Mouse (Mus musculus) c-Kit-negative CD71-positive TER-119-positive erythroid progenitor cells, embryonic 14.5 days (primary cell): ENCODE data around the gene Fam71a.

ENCODE experiments used
- DNase-seq: peaks from one replicate; pipeline ENCODE4 v3.0.0-alpha.2; 2013; ENCODE audit warnings: low read depth, low spot score

Gene Fam71a

GRCm38 (mm10) chr1:191124288-191124687 is 40.3 kb downstream of the Fam71a start:
- DNase-seq: no peak

DNA sequence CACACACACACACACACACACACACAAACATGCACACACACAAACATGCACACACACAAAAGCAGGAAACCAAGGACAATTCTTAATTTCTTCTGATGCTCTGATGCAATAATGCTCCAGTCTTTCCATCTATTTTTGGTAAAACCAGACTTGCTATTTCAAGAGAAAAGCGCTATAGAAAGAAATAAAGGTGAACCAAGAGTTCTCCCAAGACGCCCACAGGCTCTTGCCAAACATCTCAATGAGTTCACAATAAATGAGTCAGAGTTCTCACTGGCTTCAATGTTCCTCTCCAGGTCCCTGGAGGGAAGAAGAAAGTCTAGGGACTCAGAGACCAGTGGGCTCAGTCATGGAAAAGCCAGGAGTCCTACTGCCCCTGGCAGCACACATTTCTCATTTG is 40.9 kb downstream of the Fam71a start:
- no peak for DNase-seq

GRCm38 (mm10) chr1:191122744-191123143 is 41.9 kb downstream of the Fam71a start:
- DNase-seq: no peak

DNA sequence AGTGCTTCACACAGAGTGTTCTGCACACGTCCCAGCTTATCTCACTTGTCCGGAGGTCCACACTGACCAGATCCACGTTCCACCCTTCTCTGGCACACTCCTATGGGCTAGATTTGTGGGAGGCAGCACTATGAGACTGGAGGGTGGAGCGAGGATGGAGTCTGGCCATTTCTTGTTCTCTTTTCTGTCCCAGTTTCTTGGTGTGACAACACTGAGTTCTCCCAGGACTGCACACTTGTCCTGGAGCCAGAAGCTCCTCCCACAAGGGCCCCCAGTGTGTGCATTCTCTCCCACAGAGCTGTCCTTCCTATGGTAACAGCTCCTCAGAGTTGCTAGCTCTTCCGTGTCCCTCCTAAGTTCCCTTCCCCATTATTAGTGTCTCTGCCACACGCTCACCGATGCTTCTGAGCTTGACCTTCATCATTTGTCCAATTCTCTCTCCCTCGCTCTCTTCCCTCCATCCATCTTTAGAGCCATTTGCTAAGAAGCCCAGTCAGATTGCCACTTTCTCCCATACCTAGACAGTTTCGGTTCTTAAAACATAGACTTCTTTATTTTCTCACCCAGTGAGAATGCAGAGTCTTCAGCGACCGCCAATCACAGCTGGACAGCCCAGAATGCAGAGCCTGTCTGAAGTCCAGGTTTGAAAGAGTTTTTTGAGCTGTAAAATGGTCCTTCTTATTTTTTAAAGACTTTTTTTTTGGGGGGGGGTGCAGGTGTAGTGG is 48.9 kb downstream of the Fam71a start:
- DNase-seq: no peak

GRCm38 (mm10) chr1:191114868-191115267 is 49.7 kb downstream of the Fam71a start:
- no peak for DNase-seq
